Mouse (Mus musculus): ENCODE measurements at regions not wholly inside any gene's neighbourhood (a gene's known extent, or its start where the extent isn't known, plus 50 kb on each side); places are given as distances from the start of the nearest gene placed in this dataset.

- peak; percentile 26 for TF ChIP-seq CTCF (IDR thresholded peaks at IDR 0.05)
- TF ChIP-seq POLR2A (IDR thresholded peaks at IDR 0.05; ENCODE audit: insufficient read depth, low read depth, low read length), result no peak
Measured at GRCm38 (mm10) chr13:31352825-31353224, 203.1 kb upstream of the Foxq1 start.

Data from heart, adult 2 months (tissue).